Mouse (Mus musculus) erythroblast, embryonic 14.5 days (primary cell): ENCODE data around the gene Pde4b. TPM values are rescaled to one million over a fixed set of nuclear protein-coding genes. Genes with fewer than 3 reads are reported as not detected.

Experiments used
- H3K27me3 ChIP-seq: 2 replicates; pipeline ENCODE4 v1.6.1; 2012; ENCODE audit warnings: inconsistent platforms; ENCODE audit not compliant: control insufficient read depth
- H3K36me3 ChIP-seq: 2 replicates; pipeline ENCODE4 v1.6.1; 2012; ENCODE audit warnings: mild to moderate bottlenecking, inconsistent platforms; ENCODE audit not compliant: control insufficient read depth
- H3K4me1 ChIP-seq: 2 replicates; pipeline ENCODE4 v1.6.1; 2012; ENCODE audit warnings: inconsistent platforms; ENCODE audit not compliant: control insufficient read depth
- H3K4me3 ChIP-seq: replicated peaks from 2 replicates; pipeline ENCODE3; 2012; ENCODE audit warnings: moderate library complexity, mild to moderate bottlenecking, inconsistent platforms
- H3K9me3 ChIP-seq: 2 replicates; pipeline ENCODE4 v1.6.1; 2012; ENCODE audit warnings: low read length, inconsistent platforms, mixed read lengths; ENCODE audit not compliant: control insufficient read depth
- GATA1 ChIP-seq: IDR thresholded peaks from 2 replicates; pipeline ENCODE4 v1.6.1; 2012; ENCODE audit warnings: low read length, inconsistent platforms, mixed read lengths
- TAL1 ChIP-seq: IDR thresholded peaks from 3 replicates; pipeline ENCODE4 v1.6.1; 2012; ENCODE audit warnings: low read length, inconsistent platforms, mixed read lengths
- polyA plus RNA-seq: library from polyadenylated mRNA; stranded (reverse); fragments of >175 nt; gene quantifications from 2 replicates; pipeline ENCODE4 v1.2.3, GENCODE M21; 2012

Pde4b gene
- polyA plus RNA-seq, 1 experiment, result 0.08 TPM

DNA sequence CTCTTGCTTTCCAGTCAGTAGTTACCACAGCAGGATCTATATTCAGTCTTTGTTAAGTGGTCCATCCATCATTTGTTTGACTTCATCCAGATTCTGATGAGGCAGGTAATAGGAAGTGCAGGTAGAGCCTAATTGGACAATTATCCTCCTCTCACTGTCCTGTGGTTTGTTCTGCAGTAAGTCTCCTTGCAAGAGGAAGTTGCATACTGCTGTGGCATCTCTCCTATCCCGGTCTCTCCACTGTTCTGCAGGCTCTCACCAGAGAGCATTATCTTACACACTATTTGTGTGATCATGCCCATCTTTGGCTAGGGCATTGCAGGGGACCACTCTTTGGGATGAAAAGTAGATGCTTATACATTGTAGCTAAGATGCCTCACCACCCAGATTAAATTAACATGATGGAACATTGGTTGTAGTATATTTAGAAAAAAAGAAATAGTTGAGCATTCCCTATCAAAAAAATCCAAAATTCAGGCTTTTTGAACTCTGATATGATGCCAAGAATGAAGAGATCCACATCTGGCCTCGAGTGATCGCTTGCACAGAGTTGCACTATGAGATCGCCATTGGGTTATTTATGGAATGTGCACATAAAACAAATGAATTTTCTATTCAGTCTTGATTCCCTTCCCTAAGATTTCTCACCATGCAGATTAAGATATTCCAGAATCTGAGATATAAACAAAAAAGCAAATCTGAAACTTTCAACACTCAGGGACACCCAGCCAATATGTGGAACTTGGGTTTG is 411.0 kb downstream of the Pde4b start:
- H3K4me3 ChIP-seq, result no peak overlapping the region
- no peaks in the 10 kb centered on the region for H3K36me3 ChIP-seq
- no peaks in the 10 kb centered on the region for H3K9me3 ChIP-seq
- peaks cover 2% of the 10 kb centered on the region; the same call in 1 of the 2 replicates for H3K4me1 ChIP-seq
- TF ChIP-seq GATA1, result no peak
- no peak for TF ChIP-seq TAL1
- no peaks in the 10 kb centered on the region for H3K27me3 ChIP-seq

DNA sequence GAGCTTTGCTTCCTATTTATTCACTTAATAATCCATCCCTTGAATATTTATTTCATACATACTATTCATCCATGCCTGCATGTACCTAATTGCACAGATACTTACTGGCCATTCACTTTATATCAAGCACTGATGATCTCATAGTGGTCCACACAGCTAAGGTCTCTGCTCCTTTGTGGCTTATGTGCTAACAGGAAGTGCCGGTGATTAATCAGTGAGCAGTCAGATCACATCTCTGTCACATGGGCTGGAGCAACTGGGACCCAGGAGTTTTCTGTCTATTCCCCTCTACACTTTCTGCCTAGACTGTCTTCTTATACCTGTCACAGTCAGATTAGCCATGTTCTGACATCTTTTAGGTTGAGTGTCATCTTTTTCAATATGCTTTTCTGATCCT is 411.6 kb downstream of the Pde4b start:
- no peak for TF ChIP-seq TAL1
- no peak for TF ChIP-seq GATA1
- Histone ChIP-seq H3K36me3 (no peaks in the 10 kb centered on the region), H3K9me3 (no peaks in the 10 kb centered on the region), H3K4me3 (no peak overlapping the region), H3K27me3 (no peaks in the 10 kb centered on the region), H3K4me1 (peaks cover 2% of the 10 kb centered on the region; the same call in 1 of the 2 replicates)

DNA sequence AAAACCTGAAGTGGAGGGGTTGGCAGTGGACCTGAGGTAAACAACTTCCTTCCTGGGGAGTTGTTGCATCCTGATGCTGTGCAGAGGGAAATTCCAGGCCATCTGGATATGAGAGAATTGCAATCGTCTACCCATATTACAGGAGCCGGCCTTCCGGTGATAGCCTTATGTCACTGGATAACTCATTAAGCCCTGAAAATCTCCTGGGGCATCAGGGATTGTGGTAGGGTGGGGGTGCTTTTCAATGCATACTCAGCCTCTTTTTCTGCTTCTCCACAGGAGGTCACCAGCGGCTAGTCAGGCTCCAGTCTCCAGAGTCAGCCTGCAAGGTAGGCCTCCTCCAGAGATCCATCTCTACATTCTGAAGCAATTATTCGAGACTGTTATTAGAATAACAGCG is 418.4 kb downstream of the Pde4b start:
- Histone ChIP-seq H3K4me1 (no peaks in the 10 kb centered on the region), H3K36me3 (no peaks in the 10 kb centered on the region), H3K9me3 (no peaks in the 10 kb centered on the region), H3K27me3 (no peaks in the 10 kb centered on the region), H3K4me3 (no peak overlapping the region)
- TF ChIP-seq TAL1 (no peak), GATA1 (no peak)

DNA sequence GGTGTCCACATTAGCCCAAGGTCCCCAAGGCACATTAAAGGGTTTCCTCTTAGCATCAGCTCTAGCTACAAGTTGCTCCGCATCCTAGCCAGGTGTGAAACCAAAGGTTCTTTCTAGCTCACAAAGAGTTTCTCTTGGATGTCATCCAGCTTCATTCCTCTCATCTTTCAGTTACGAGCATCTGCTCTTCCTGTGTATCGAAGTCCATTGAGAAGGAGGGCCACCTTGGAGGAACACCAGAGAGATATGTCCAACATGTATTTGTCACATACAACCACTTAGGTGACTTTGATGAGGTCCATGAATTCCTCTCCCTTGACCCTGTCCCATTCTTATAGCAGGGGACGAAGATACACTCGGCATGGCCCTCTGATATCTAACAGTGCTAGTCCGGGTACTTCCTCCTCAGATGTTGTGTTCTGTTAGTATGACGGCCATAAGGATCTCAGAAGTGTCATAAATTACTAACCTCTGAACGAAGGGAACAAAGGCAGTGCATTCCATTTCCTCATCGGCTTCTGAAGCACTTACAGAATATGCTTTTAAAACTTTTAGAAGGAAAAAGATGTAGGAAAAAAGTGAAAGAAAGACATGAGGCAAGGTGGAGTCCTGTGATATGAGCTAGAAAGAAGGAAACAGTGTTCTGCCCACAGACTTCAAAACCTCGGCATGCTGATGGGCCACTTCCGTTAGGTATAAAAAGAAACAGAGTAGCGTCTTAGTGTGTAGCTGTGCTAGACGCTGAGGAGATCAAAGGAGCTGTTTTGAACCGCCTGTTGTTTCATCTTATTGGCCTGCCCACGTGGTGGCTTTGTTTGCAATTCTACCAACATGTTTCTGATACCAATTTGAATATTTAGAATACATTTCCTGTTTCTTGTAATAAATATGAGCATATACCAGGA is 419.3 kb downstream of the Pde4b start:
- Histone ChIP-seq H3K4me3 (no peak overlapping the region), H3K9me3 (no peaks in the 10 kb centered on the region), H3K27me3 (no peaks in the 10 kb centered on the region), H3K4me1 (no peaks in the 10 kb centered on the region; the same call in 1 of the 2 replicates), H3K36me3 (no peaks in the 10 kb centered on the region)
- TF ChIP-seq TAL1, result no peak
- TF ChIP-seq GATA1, result no peak

DNA sequence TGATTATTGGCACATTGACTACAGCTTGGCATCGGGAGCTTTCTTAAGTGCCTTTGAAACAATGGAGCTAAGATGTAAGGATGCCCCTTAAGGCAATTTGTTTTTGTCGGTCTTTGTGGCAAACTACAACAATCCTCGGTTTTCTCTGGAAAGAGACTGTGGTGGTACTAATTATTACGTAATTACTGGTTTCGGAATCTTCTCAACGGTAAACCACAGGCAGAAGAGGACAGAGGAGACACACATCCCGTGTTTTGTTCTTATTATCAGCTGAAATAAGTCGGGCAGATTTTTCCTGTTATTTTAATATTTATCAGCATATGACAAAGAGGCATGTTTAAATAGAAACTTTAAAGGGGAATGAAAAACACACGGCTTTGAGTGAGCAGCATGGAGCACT is 420.0 kb downstream of the Pde4b start:
- no peaks in the 10 kb centered on the region; the same call in 1 of the 2 replicates for H3K4me1 ChIP-seq
- H3K36me3 ChIP-seq, result no peaks in the 10 kb centered on the region
- H3K27me3 ChIP-seq, result no peaks in the 10 kb centered on the region
- H3K4me3 ChIP-seq, result no peak overlapping the region
- TF ChIP-seq TAL1, result no peak
- H3K9me3 ChIP-seq, result no peaks in the 10 kb centered on the region

DNA sequence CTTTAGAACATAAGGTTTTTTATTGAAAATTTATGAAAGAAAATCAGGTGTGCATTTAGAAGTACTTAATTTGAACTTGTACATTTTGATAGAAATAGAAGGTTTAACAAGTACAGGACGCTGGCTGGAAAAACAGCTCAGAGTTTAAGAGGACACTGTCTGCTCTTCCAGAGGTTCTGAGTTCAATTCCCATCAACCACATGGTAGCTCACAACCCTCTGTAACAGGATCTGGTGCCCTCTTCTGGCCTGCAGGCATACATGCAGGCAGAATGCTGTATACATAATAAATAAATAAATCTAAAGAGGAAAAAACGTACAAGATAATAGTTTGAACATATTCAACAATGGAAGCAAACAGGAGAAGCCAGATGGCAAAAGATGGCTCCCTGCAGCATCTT is 420.4 kb downstream of the Pde4b start:
- Histone ChIP-seq H3K9me3 (no peaks in the 10 kb centered on the region), H3K4me3 (no peak overlapping the region), H3K27me3 (no peaks in the 10 kb centered on the region), H3K36me3 (no peaks in the 10 kb centered on the region), H3K4me1 (no peaks in the 10 kb centered on the region; the same call in 1 of the 2 replicates)
- TF ChIP-seq TAL1 (no peak), GATA1 (no peak)

DNA sequence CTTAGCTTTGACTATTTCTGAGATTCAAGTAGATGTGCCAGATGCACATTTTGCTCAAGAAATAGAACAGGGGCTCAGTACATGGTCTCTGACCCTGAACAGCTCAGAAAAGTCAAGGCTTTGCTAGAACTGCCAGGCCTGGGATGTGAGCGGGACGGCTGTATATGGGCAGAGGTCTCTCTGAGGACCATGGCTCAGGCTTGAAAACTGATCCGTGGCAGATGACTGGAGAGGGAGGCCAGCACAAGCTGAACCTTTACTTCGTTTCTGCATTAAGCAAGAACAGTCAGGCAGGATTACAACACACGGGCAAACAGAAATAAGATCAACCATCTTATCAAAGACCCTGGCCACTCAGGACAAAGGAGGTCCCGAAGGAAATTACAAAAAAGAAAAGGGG is 422.7 kb downstream of the Pde4b start:
- no peaks in the 10 kb centered on the region for H3K27me3 ChIP-seq
- H3K4me3 ChIP-seq, result no peak overlapping the region
- no peaks in the 10 kb centered on the region for H3K36me3 ChIP-seq
- TF ChIP-seq TAL1, result no peak
- TF ChIP-seq GATA1, result no peak
- H3K9me3 ChIP-seq, result no peaks in the 10 kb centered on the region
- H3K4me1 ChIP-seq, result no peaks in the 10 kb centered on the region; the same call in 1 of the 2 replicates

DNA sequence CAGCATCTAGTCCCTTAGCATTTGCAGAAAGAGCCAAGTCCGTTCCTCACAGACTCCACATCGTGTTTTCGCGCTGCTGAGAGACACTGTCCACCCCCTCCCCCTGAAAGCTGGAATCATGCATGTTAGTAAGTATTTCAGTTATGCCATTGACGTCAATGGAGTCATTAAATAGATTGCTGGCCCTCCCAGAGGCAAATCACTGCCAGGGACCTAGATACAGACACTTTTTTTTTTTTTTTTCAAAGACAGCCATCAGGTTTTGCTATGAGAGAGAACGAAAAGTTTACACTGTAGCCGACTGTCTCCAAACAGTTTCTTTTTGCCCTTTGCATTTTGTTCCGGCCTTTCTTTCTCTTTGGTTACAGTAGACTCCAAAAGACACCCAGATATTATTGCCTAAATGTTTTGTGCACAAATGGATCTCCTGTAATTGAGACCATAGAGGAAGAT is 423.6 kb downstream of the Pde4b start:
- TF ChIP-seq GATA1, result no peak
- H3K4me3 ChIP-seq, result no peak overlapping the region

DNA sequence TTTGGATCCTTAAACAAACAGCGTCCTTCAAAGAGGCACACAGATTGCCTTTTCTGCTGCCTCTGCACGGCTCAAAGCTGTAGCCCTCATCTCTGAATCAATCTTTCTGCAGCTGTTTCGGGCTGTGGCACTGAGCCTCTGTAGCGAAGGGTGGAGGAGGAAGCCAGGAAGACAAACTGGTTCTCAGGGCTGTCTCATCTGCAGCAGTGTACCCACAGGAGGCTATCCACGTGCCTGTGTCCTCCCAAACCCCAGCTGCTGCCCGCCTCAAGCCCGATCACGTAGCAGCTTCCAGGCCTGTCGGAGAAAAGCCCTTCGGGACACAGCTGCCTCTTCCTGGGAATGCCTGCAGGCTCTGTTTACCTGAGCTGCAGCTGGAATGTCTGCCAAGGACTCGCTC is 424.2 kb downstream of the Pde4b start:
- no peaks in the 10 kb centered on the region for H3K36me3 ChIP-seq
- H3K4me3 ChIP-seq, result no peak overlapping the region
- TF ChIP-seq GATA1 (no peak), TAL1 (no peak)
- no peaks in the 10 kb centered on the region for H3K9me3 ChIP-seq
- H3K4me1 ChIP-seq, result no peaks in the 10 kb centered on the region; the same call in 1 of the 2 replicates
- no peaks in the 10 kb centered on the region for H3K27me3 ChIP-seq

More for the DNA sequence above, 423.6 kb downstream of the Pde4b start:
- Histone ChIP-seq H3K9me3 (no peaks in the 10 kb centered on the region), H3K4me1 (no peaks in the 10 kb centered on the region; the same call in 1 of the 2 replicates), H3K36me3 (no peaks in the 10 kb centered on the region), H3K27me3 (no peaks in the 10 kb centered on the region)
